Mouse (Mus musculus): Measurements from ENCODE around the gene Gbx1. TPM values are rescaled to one million over a fixed set of nuclear protein-coding genes. Genes with fewer than 3 reads are reported as not detected.

The Gbx1 gene
- polyA plus RNA-seq, 1 experiment, result not detected

GRCm38 (mm10) chr5:24490413-24490920, 36.5 kb downstream of the Gbx1 start:
- WGBS, result 61% methylated on average over 14 of the region's 14 CpGs
- Histone ChIP-seq H3K27ac (ENCODE audit: insufficient read depth, low read depth, low read length) (no peak overlapping the region), H3K4me3 (ENCODE audit: insufficient read depth, low read depth, low read length) (no peak overlapping the region), H3K4me1 (ENCODE audit: control insufficient read depth, insufficient read depth, low read length) (peaks cover 16% of the 10 kb centered on the region)
- TF ChIP-seq POLR2A (IDR thresholded peaks at IDR 0.05; ENCODE audit: insufficient read depth, low read depth, low read length) (no peak), CTCF (IDR thresholded peaks at IDR 0.05; ENCODE audit: insufficient read depth, low read depth, low read length) (no peak)

DNA sequence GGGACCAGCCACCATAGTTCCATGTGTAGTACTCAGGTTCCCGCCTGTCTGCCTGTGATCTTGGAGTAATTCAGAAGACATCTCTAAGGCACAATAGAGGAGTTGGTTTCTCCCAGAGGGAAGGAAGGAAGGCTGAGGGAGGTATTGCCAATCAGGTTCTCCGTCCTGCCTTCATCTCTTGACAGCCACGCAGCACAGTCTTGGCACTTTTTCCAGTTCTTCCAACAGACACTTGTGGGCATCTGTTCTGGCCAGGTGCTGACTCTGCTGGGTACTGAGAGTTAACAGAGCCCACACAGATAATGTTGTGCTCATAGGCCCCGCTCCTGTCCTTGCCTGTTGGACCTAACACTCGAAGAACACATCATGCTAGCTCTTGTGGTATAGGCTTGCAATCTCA, 40.3 kb downstream of the Gbx1 start:
- 92% methylated on average over 5 of the region's 5 CpGs for WGBS
- H3K27ac ChIP-seq (ENCODE audit: insufficient read depth, low read depth, low read length), result no peak overlapping the region
- no peak for TF ChIP-seq POLR2A (IDR thresholded peaks at IDR 0.05; ENCODE audit: insufficient read depth, low read depth, low read length)
- TF ChIP-seq CTCF (IDR thresholded peaks at IDR 0.05; ENCODE audit: insufficient read depth, low read depth, low read length), result no peak
- H3K4me1 ChIP-seq (ENCODE audit: control insufficient read depth, insufficient read depth, low read length), result peaks cover 21% of the 10 kb centered on the region
- H3K4me3 ChIP-seq (ENCODE audit: insufficient read depth, low read depth, low read length), result no peak overlapping the region

DNA sequence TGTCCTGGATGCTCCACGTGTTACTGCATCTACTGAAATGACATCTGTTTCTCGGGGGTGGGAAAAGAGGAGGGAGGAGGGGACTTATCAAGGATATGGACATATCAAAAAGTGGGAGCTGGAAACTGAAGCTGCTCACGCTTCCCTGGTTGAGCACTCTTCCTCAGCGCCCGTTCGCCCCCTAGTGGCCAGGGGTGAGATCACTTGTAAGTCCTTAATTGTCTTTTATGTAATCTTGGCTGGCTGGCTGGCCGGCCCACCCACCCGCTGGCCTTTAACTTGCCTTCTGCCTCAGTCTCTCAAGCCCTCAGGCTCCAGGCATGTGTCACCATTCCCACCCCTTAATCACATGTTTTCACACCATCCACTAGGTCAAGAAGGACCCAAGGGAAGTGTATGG, 40.9 kb downstream of the Gbx1 start:
- Histone ChIP-seq H3K4me3 (ENCODE audit: insufficient read depth, low read depth, low read length) (no peak overlapping the region), H3K27ac (ENCODE audit: insufficient read depth, low read depth, low read length) (no peak overlapping the region), H3K4me1 (ENCODE audit: control insufficient read depth, insufficient read depth, low read length) (peaks cover 27% of the 10 kb centered on the region)
- TF ChIP-seq CTCF (IDR thresholded peaks at IDR 0.05; ENCODE audit: insufficient read depth, low read depth, low read length) (peak; percentile 78), POLR2A (IDR thresholded peaks at IDR 0.05; ENCODE audit: insufficient read depth, low read depth, low read length) (no peak)
- 3% methylated on average over 8 of the region's 8 CpGs for WGBS

GRCm38 (mm10) chr5:24484963-24485362, 42.0 kb downstream of the Gbx1 start:
- TF ChIP-seq CTCF (IDR thresholded peaks at IDR 0.05; ENCODE audit: insufficient read depth, low read depth, low read length) (no peak), POLR2A (IDR thresholded peaks at IDR 0.05; ENCODE audit: insufficient read depth, low read depth, low read length) (no peak)
- Histone ChIP-seq H3K4me1 (ENCODE audit: control insufficient read depth, insufficient read depth, low read length) (peaks cover 33% of the 10 kb centered on the region), H3K27ac (ENCODE audit: insufficient read depth, low read depth, low read length) (no peak overlapping the region), H3K4me3 (ENCODE audit: insufficient read depth, low read depth, low read length) (peak overlapping the region; percentile 2; the same call in 1 of the 2 replicates)
- WGBS, result 28% methylated on average over 22 of the region's 22 CpGs

- H3K27ac ChIP-seq (ENCODE audit: insufficient read depth, low read depth, low read length), result no peak overlapping the region
- TF ChIP-seq CTCF (IDR thresholded peaks at IDR 0.05; ENCODE audit: insufficient read depth, low read depth, low read length) (peak; percentile 71; the same call in 1 of the 2 replicates), POLR2A (IDR thresholded peaks at IDR 0.05; ENCODE audit: insufficient read depth, low read depth, low read length) (no peak)
These were observed 43.7 kb downstream of the Gbx1 start for GRCm38 (mm10) chr5:24483326-24483725.

DNA sequence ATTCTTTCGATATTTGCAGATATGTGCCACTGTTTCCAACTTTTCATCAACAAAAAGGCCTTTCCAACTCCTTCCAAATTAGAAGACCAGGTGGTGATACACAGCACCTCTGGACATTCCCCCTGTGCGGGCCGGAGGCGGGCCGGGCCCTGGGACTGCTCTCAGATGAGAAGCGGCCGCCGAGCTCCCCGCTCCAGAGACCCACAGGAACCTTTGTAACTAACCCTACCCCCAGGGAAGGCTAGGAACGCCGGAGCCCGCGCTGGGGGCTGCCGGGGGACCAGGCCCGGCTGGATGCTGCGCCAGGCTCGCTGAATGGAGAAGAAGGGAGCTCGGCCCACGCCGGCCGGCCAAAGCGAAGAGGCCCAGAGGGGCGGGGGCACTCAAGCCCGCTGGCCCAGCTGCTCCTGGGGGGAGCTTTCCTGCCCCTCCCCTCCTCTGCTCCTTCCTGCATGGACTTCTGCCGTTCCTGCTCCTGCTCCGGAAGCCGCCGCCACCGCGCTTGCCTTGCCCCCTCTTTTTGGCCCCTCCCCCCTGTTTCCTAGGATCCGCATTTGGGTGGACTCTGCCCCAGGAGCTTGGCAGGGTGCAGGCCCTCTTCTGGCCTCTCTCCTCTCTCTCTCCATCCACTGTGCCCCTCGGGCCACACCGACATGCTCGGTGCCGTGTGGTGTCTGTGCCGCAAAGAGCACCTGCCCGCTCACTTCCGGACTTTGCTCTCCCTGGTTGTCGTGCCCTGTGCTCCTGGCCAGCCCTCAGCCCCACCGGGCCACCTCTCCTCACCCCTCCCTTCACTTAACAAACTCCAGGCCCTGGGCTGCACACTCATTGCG, 44.5 kb downstream of the Gbx1 start:
- Histone ChIP-seq H3K4me1 (ENCODE audit: control insufficient read depth, insufficient read depth, low read length) (peaks cover 33% of the 10 kb centered on the region), H3K4me3 (ENCODE audit: insufficient read depth, low read depth, low read length) (no peak overlapping the region), H3K27ac (ENCODE audit: insufficient read depth, low read depth, low read length) (no peak overlapping the region)
- 64% methylated on average over 41 of the region's 41 CpGs for WGBS
- TF ChIP-seq CTCF (IDR thresholded peaks at IDR 0.05; ENCODE audit: insufficient read depth, low read depth, low read length) (no peak), POLR2A (IDR thresholded peaks at IDR 0.05; ENCODE audit: insufficient read depth, low read depth, low read length) (no peak)

More at GRCm38 (mm10) chr5:24483326-24483725, 43.7 kb downstream of the Gbx1 start:
- Histone ChIP-seq H3K4me1 (ENCODE audit: control insufficient read depth, insufficient read depth, low read length) (peaks cover 33% of the 10 kb centered on the region), H3K4me3 (ENCODE audit: insufficient read depth, low read depth, low read length) (no peak overlapping the region)
- WGBS, result 31% methylated on average over 11 of the region's 11 CpGs

DNA sequence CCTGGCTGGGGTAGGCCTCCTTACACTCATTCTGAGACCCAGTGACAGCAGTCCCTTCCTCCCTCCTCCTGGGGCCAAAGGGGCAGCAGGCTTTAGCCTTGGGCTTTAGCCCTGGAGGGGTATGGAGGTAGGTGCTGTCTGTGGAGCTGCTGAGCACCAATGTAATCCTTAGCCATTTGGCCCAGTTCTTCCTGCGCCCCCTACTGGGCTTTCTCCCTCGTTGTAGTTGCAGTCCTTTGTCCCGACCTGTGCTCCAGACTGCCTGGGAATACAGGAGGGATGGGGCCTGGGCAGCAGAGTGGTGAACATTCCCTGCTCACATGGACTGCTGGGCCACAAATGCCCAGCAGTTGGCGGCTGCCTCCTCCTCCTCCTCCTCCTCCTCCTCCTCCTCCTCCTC, 45.4 kb downstream of the Gbx1 start:
- Histone ChIP-seq H3K27ac (ENCODE audit: insufficient read depth, low read depth, low read length) (no peak overlapping the region), H3K4me3 (ENCODE audit: insufficient read depth, low read depth, low read length) (no peak overlapping the region), H3K4me1 (ENCODE audit: control insufficient read depth, insufficient read depth, low read length) (peaks cover 33% of the 10 kb centered on the region)
- TF ChIP-seq POLR2A (IDR thresholded peaks at IDR 0.05; ENCODE audit: insufficient read depth, low read depth, low read length) (no peak), CTCF (IDR thresholded peaks at IDR 0.05; ENCODE audit: insufficient read depth, low read depth, low read length) (peak; percentile 50; the same call in 1 of the 2 replicates)
- 14% methylated on average over 4 of the region's 4 CpGs for WGBS

DNA sequence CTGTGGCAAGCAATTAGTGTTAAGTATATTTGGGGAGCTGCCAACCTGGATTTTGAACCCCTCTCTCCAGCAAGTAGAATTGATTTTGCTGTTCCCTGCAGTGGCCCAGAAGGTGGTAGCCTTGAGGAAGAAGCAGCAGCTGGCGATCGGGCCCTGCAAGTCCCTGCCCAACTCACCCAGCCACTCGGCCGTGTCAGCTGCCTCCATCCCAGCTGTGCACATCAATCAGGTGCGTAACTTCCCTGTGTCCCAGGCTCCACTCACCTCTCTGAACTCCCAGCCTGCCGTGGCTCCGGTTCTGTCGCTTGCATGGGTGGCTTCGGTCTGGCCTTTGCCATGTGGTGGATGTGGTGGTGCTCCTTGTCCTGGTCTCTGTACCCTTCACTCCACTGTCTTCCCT, 49.1 kb downstream of the Gbx1 start:
- WGBS, result 93% methylated on average over 9 of the region's 9 CpGs
- no peak overlapping the region for H3K4me3 ChIP-seq (ENCODE audit: insufficient read depth, low read depth, low read length)
- H3K27ac ChIP-seq (ENCODE audit: insufficient read depth, low read depth, low read length), result no peak overlapping the region
- TF ChIP-seq POLR2A (IDR thresholded peaks at IDR 0.05; ENCODE audit: insufficient read depth, low read depth, low read length), result no peak
- no peak for TF ChIP-seq CTCF (IDR thresholded peaks at IDR 0.05; ENCODE audit: insufficient read depth, low read depth, low read length)
- H3K4me1 ChIP-seq (ENCODE audit: control insufficient read depth, insufficient read depth, low read length), result peaks cover 36% of the 10 kb centered on the region

- no peak overlapping the region for H3K4me3 ChIP-seq (ENCODE audit: insufficient read depth, low read depth, low read length)
- TF ChIP-seq POLR2A (IDR thresholded peaks at IDR 0.05; ENCODE audit: insufficient read depth, low read depth, low read length) (no peak), CTCF (IDR thresholded peaks at IDR 0.05; ENCODE audit: insufficient read depth, low read depth, low read length) (no peak)
- H3K27ac ChIP-seq (ENCODE audit: insufficient read depth, low read depth, low read length), result no peak overlapping the region
These were observed 51.3 kb downstream of the Gbx1 start for GRCm38 (mm10) chr5:24475476-24476241.

More at GRCm38 (mm10) chr5:24475476-24476241, 51.3 kb downstream of the Gbx1 start:
- WGBS, result 82% methylated on average over 6 of the region's 6 CpGs
- peaks cover 27% of the 10 kb centered on the region for H3K4me1 ChIP-seq (ENCODE audit: control insufficient read depth, insufficient read depth, low read length)

All from olfactory bulb, adult 2 months (tissue).